Mouse (Mus musculus): ENCODE results near the gene Ldah. TPM values are rescaled to one million over a fixed set of nuclear protein-coding genes. Genes with fewer than 3 reads are reported as not detected.

Gene Ldah
- total and polyA plus RNA-seq, 3 experiments: 25.1 to 31.0 (median 26.1) TPM

DNA sequence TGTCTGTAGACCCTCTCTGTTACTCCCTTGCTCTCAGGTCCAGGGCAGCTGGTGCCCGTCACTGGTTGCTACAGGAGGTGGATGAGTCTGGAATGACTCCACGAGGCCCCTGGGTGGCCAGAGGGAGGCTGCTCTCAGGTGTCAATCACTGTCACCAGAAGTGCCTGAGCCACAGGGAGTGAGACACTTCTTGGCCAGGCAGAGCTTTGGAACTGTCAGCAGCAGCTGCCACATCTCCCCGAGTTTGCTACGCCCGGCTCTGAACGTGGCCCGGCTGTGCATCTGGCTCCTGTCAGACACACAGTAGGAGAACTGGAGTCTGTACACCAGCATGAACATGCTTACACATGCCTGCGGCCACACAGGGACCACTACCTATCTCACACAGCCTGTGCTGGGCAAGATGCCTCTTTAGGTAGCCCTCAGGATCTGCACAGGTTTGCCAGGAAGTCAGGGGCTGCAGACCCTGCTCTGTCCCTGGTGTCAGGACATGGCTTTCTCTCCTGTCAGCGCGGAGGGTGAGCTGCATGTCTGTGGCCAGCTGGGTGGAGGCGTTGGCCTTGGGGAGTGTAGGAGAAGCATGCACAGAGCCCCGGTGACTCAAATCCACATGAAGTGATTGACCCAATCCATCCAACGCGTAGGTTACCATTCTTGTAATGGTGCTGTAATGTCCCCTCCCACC, 123.7 kb downstream of the Ldah start:
- TF ChIP-seq CTCF (IDR thresholded peaks at IDR 0.05) (no peak), EP300 (IDR thresholded peaks at IDR 0.05; ENCODE audit: insufficient read depth, low read depth, low read length) (peak; percentile 57)
- H3K36me3 ChIP-seq (ENCODE audit: control insufficient read depth, insufficient read depth, low read length): peaks cover 9% of the 10 kb centered on the region
- intact Hi-C loops (cut with DNase I): no loop called here
- no peak overlapping the region for H3K9ac ChIP-seq (ENCODE audit: low read depth, low read length)
- peak overlapping the region; percentile 29 for H3K27ac ChIP-seq
- peaks cover 19% of the 10 kb centered on the region for H3K4me1 ChIP-seq (ENCODE audit: control insufficient read depth, insufficient read depth, low read length)
- H3K27me3 ChIP-seq (ENCODE audit: control insufficient read depth, insufficient read depth, low read length): no peaks in the 10 kb centered on the region
- WGBS: 55% methylated on average over 14 of the region's 14 CpGs
- DNase-seq: peak; percentile 68 to 79
- H3K4me3 ChIP-seq: no peak overlapping the region
- H3K79me2 ChIP-seq (replicated peaks; ENCODE audit: control insufficient read depth, insufficient read depth, low read length): no peaks in the 10 kb centered on the region

DNA sequence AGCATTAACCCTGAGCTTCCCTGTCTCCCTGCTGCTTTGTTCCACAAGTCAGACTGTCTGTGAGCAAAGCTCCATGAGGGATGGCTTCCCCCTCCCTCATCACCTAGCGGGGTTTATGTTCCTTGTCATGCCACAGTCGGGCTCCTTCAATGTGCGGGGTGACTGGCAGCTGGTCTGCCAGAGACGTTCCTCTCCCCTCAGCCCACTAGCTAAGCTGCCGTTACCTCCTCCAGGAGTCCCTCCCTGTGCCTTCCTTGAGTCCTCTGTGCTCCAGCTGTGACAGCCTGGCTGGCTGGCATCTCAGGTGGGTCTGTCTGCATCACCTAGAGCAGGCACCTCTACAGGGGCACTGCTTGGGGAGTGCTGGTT, 124.3 kb downstream of the Ldah start:
- peaks cover 18% of the 10 kb centered on the region for H3K4me1 ChIP-seq (ENCODE audit: control insufficient read depth, insufficient read depth, low read length)
- H3K36me3 ChIP-seq (ENCODE audit: control insufficient read depth, insufficient read depth, low read length): peaks cover 6% of the 10 kb centered on the region
- TF ChIP-seq EP300 (IDR thresholded peaks at IDR 0.05; ENCODE audit: insufficient read depth, low read depth, low read length) (no peak), CTCF (IDR thresholded peaks at IDR 0.05) (no peak), POLR2A (IDR thresholded peaks at IDR 0.05; ENCODE audit: insufficient read depth, low read depth, low read length) (no peak)
- no peaks in the 10 kb centered on the region for H3K79me2 ChIP-seq (replicated peaks; ENCODE audit: control insufficient read depth, insufficient read depth, low read length)
- 0 out of 2 replicates have a peak overlapping the region, but pooled peaks have one; percentile 24 for H3K9ac ChIP-seq (ENCODE audit: low read depth, low read length)
- H3K4me3 ChIP-seq: no peak overlapping the region
- no peaks in the 10 kb centered on the region for H3K27me3 ChIP-seq (ENCODE audit: control insufficient read depth, insufficient read depth, low read length)
- peak overlapping the region; percentile 29 for H3K27ac ChIP-seq
- peak in 1 of 2 experiments; percentile 28 for DNase-seq
- intact Hi-C loops (cut with DNase I): no loop called here
- WGBS: 78% methylated on average over 5 of the region's 5 CpGs

DNA sequence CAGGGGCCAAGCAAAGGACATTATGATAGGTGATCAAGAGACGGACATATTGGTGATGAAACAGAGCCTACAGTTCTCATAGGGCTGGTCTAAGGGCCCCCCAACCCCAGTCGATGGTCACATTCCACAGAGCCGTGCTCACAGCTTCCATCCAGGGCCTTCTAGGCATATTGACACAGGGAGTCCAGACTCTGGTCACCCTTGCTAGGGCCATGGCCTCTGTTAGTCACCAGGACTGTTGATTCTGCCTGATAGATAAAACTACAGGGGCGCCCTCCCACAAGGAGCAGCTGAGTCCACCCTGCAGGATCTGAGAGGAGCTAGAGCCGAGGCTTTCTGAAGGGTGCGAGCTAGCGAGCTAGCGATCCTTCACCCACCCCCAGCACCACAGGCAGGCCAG, 125.7 kb downstream of the Ldah start:
- Histone ChIP-seq H3K9ac (ENCODE audit: low read depth, low read length) (0 out of 2 replicates have a peak overlapping the region, but pooled peaks have one; percentile 20), H3K27ac (peak overlapping the region; percentile 83), H3K79me2 (replicated peaks; ENCODE audit: control insufficient read depth, insufficient read depth, low read length) (no peaks in the 10 kb centered on the region), H3K27me3 (ENCODE audit: control insufficient read depth, insufficient read depth, low read length) (no peaks in the 10 kb centered on the region), H3K4me1 (ENCODE audit: control insufficient read depth, insufficient read depth, low read length) (peaks cover 19% of the 10 kb centered on the region), H3K36me3 (ENCODE audit: control insufficient read depth, insufficient read depth, low read length) (peaks cover 2% of the 10 kb centered on the region; the same call in 1 of the 2 replicates), H3K4me3 (no peak overlapping the region)
- WGBS: 76% methylated on average over 8 of the region's 8 CpGs
- intact Hi-C loops (cut with DNase I): no loop called here
- DNase-seq: peak in 1 of 2 experiments; percentile 31
- no peak for TF ChIP-seq POLR2A (IDR thresholded peaks at IDR 0.05; ENCODE audit: insufficient read depth, low read depth, low read length)
- no peak for TF ChIP-seq EP300 (IDR thresholded peaks at IDR 0.05; ENCODE audit: insufficient read depth, low read depth, low read length)
- no peak for TF ChIP-seq CTCF (IDR thresholded peaks at IDR 0.05)

DNA sequence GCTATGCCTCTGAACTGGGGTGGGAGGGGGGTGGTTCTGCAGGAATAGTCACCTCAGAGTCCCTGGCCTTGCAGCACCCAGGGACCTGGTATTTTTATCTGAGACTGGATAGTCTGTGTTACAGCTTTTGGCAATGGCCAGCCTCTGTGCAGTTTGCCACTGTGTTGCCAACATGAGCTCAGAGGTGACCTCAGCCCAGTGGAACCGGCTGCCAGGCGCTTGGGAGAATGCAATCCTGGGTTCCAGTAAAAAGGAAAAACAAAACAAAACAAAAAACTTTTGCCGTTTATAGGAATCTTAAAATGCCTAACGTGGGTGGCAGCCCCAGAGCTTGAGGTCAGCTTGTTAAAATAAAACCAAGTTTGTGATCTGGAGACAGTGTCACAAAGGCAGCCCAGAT, 126.4 kb downstream of the Ldah start:
- Histone ChIP-seq H3K27ac (peak overlapping the region; percentile 83), H3K9ac (ENCODE audit: low read depth, low read length) (no peak overlapping the region), H3K27me3 (ENCODE audit: control insufficient read depth, insufficient read depth, low read length) (no peaks in the 10 kb centered on the region), H3K79me2 (replicated peaks; ENCODE audit: control insufficient read depth, insufficient read depth, low read length) (no peaks in the 10 kb centered on the region), H3K4me3 (no peak overlapping the region), H3K36me3 (ENCODE audit: control insufficient read depth, insufficient read depth, low read length) (peaks cover 2% of the 10 kb centered on the region; the same call in 1 of the 2 replicates), H3K4me1 (ENCODE audit: control insufficient read depth, insufficient read depth, low read length) (peaks cover 19% of the 10 kb centered on the region)
- WGBS: 59% methylated on average over 4 of the region's 4 CpGs
- TF ChIP-seq EP300 (IDR thresholded peaks at IDR 0.05; ENCODE audit: insufficient read depth, low read depth, low read length) (0 out of 2 replicates have a peak, but pooled peaks have one; percentile 50), CTCF (IDR thresholded peaks at IDR 0.05) (no peak), POLR2A (IDR thresholded peaks at IDR 0.05; ENCODE audit: insufficient read depth, low read depth, low read length) (peak; percentile 23; the same call in 1 of the 2 replicates)
- DNase-seq: peak; percentile 45 to 79
- intact Hi-C loops (cut with DNase I): no loop called here

Other genes with a start within 250 kb of the Ldah start
- gene Apob, start 230.5 kb upstream of the Ldah start, total RNA-seq (2021): not detected
- 0.08 and 0.50 TPM in 2 replicates for gene Apob, start 230.5 kb upstream of the Ldah start, polyA plus RNA-seq (2012; rRNA removed)
- gene Gdf7, start 93.8 kb downstream of the Ldah start, total RNA-seq (2021): under 1 TPM; 0.41 to 0.84 TPM
- gene Gdf7, start 93.8 kb downstream of the Ldah start, polyA plus RNA-seq (2012; rRNA removed): 0.82 and 0.96 TPM in 2 replicates
- gene Hs1bp3, start 105.3 kb downstream of the Ldah start, total RNA-seq (2021): 10 to 100 TPM; 12.7 to 13.8 TPM
- gene Hs1bp3, start 105.3 kb downstream of the Ldah start, polyA plus RNA-seq (2012; rRNA removed): 17.3 and 20.5 TPM in 2 replicates

Measured in heart, adult 2 months (tissue).